ENCODE assay signal across 20 mouse cellular contexts in genomic region chr1:118826614-118827013, GRCm38 (mm10).
DNase-seq lines count a peak whose midpoint lies in the region; ATAC-seq lines count a peak whose summit lies in the region.
"Had no signal": no experiment of that assay in that cellular context is flagged by ENCODE, and none has a peak within 500 bp of the region (broad histone marks: within the 10 kb centered on the region; RNA-seq: fewer than 3 reads in every experiment).

No protein-coding gene starts in this region.

- H3K4me3 ChIP-seq in forebrain, embryonic 13.5 days, result no peak overlapping the region
- no peak overlapping the region for H3K4me3 ChIP-seq in forebrain, embryonic 10.5 days
- no peak overlapping the region for H3K4me3 ChIP-seq in limb, embryonic 11.5 days (ENCODE audit: low read depth, low read length)
- H3K4me3 ChIP-seq: embryonic facial prominence, embryonic 15.5 days; gastrocnemius, adult 2 months; heart, adult 2 months; intestine, embryonic 15.5 days; left cerebral cortex, adult 2 months; liver, embryonic 15.5 days; neural tube, embryonic 12.5 days had no signal

- H3K9ac ChIP-seq in forebrain, embryonic 13.5 days, result no peak overlapping the region
- H3K9ac ChIP-seq in limb, embryonic 11.5 days (ENCODE audit: low read length), result no peak overlapping the region
- H3K9ac ChIP-seq: embryonic facial prominence, embryonic 15.5 days; intestine, embryonic 15.5 days; liver, embryonic 15.5 days; neural tube, embryonic 12.5 days had no signal

- peaks cover 3% of the 10 kb centered on the region; the same call in 1 of the 2 replicates for H3K9me3 ChIP-seq in forebrain, embryonic 13.5 days (replicated peaks)
- peaks cover 6% of the 10 kb centered on the region; the same call in 1 of the 2 replicates for H3K9me3 ChIP-seq in forebrain, embryonic 10.5 days
- H3K9me3 ChIP-seq in limb, embryonic 11.5 days (ENCODE audit: control insufficient read depth, low read length), result no peaks in the 10 kb centered on the region
- H3K9me3 ChIP-seq: embryonic facial prominence, embryonic 15.5 days; intestine, embryonic 15.5 days; liver, embryonic 15.5 days; neural tube, embryonic 12.5 days had no signal

- peak overlapping the region; percentile 66 for H3K27ac ChIP-seq in forebrain, embryonic 13.5 days
- no peak overlapping the region for H3K27ac ChIP-seq in forebrain, embryonic 10.5 days
- peak overlapping the region; percentile 14 for H3K27ac ChIP-seq in limb, embryonic 11.5 days (replicated peaks; ENCODE audit: low read depth, low read length)
- H3K27ac ChIP-seq: embryonic facial prominence, embryonic 15.5 days; gastrocnemius, adult 2 months; heart, adult 2 months; intestine, embryonic 15.5 days; left cerebral cortex, adult 2 months; liver, embryonic 15.5 days; neural tube, embryonic 12.5 days; stomach, postnatal 0 days had no signal

- no peaks in the 10 kb centered on the region for H3K27me3 ChIP-seq in forebrain, embryonic 13.5 days
- no peaks in the 10 kb centered on the region for H3K27me3 ChIP-seq in forebrain, embryonic 10.5 days (ENCODE audit: poor library complexity, severe bottlenecking)
- H3K27me3 ChIP-seq in limb, embryonic 11.5 days (ENCODE audit: control insufficient read depth, insufficient read depth, low read length), result no peaks in the 10 kb centered on the region
- H3K27me3 ChIP-seq: embryonic facial prominence, embryonic 15.5 days; intestine, embryonic 15.5 days; liver, embryonic 15.5 days; neural tube, embryonic 12.5 days had no signal

- no peak overlapping the region for H3K4me2 ChIP-seq in forebrain, embryonic 13.5 days
- no peak overlapping the region for H3K4me2 ChIP-seq in limb, embryonic 11.5 days (ENCODE audit: low read depth, severe bottlenecking)
- H3K4me2 ChIP-seq: embryonic facial prominence, embryonic 15.5 days; liver, embryonic 15.5 days had no signal

- DNase-seq in forebrain, embryonic 10.5 days (ENCODE audit: extremely low spot score, low spot score), result no peak
- DNase-seq in left cerebral cortex, adult 11 months (ENCODE audit: low spot score), result peak; percentile 14
- no peak for DNase-seq in left cerebral cortex, postnatal 10 days (ENCODE audit: extremely low spot score in 1 of 2, low spot score in 2 of 2)
- peak; percentile 61 for DNase-seq in limb, embryonic 11.5 days (ENCODE audit: low spot score)
- peak; percentile 18 to 42 for DNase-seq in right cerebral cortex, postnatal 36 days (ENCODE audit: low spot score in 2 of 2)
- no peak for DNase-seq in lung, postnatal 14 days
- DNase-seq in adrenal gland, adult 8-10 months, result no peak
- DNase-seq: cerebellum, adult 9-11 months; gastrocnemius, adult 2 months; heart, adult 2 months; kidney, postnatal 10 days; spleen, adult 18-20 months had no signal

- no peaks in the 10 kb centered on the region for H3K36me3 ChIP-seq in forebrain, embryonic 13.5 days (ENCODE audit: poor library complexity, severe bottlenecking)
- no peaks in the 10 kb centered on the region for H3K36me3 ChIP-seq in forebrain, embryonic 10.5 days (replicated peaks)
- no peaks in the 10 kb centered on the region for H3K36me3 ChIP-seq in limb, embryonic 11.5 days (ENCODE audit: control insufficient read depth, insufficient read depth, low read length)
- H3K36me3 ChIP-seq: embryonic facial prominence, embryonic 15.5 days; intestine, embryonic 15.5 days; liver, embryonic 15.5 days; neural tube, embryonic 12.5 days had no signal

- intact Hi-C loops in left cerebral cortex, postnatal 10 days (cut with DNase I), result no loop called here

- WGBS in forebrain, embryonic 13.5 days, result 76% methylated on average over 11 of the region's 11 CpGs
- 93% methylated on average over 11 of the region's 11 CpGs for WGBS in forebrain, embryonic 10.5 days
- 46% methylated on average over 11 of the region's 11 CpGs for WGBS in limb, embryonic 11.5 days

- H3K4me1 ChIP-seq in forebrain, embryonic 13.5 days, result peaks cover 12% of the 10 kb centered on the region
- H3K4me1 ChIP-seq in forebrain, embryonic 10.5 days, result 0 out of 2 replicates have a peak, but pooled peaks cover 3% of the 10 kb centered on the region
- H3K4me1 ChIP-seq in limb, embryonic 11.5 days (ENCODE audit: control insufficient read depth, insufficient read depth, low read length), result peaks cover 20% of the 10 kb centered on the region
- H3K4me1 ChIP-seq: embryonic facial prominence, embryonic 15.5 days; liver, embryonic 15.5 days had no signal

- ATAC-seq in forebrain, embryonic 13.5 days, result peak; percentile 37; the same call in 1 of the 2 replicates
- 0 out of 2 replicates have a peak, but pooled peaks have one; percentile 22 for ATAC-seq in limb, embryonic 11.5 days (ENCODE audit: insufficient number of reproducible peaks, low FRiP score, low TSS enrichment, low read depth)
- ATAC-seq: activated CD4-positive, CD25-positive, alpha-beta regulatory T cell, adult 4 months; intestine, embryonic 15.5 days had no signal

Comparison
In these comparisons a context has a peak if more than half of its experiments do, and no peak if none do; other contexts are left out.
1. DNase-seq: peak in left cerebral cortex, adult 11 months (single experiment), limb, embryonic 11.5 days (single experiment) and right cerebral cortex, postnatal 36 days (2 of 2); none in forebrain, embryonic 10.5 days (single experiment), left cerebral cortex, postnatal 10 days (0 of 2), lung, postnatal 14 days (single experiment) and adrenal gland, adult 8-10 months (single experiment).